Mouse (Mus musculus) embryonic facial prominence, embryonic 15.5 days (tissue): ENCODE measurements around the gene Rab15. TPM values are rescaled to one million over a fixed set of nuclear protein-coding genes. Genes with fewer than 3 reads are reported as not detected.

Experiments
- ATAC-seq: fragments of 200-750 bp; cut with Nextera tagmentation; 2 replicates; pipeline ENCODE4 v1.8.0; 2017; ENCODE audit warnings: low read depth, moderate TSS enrichment; ENCODE audit not compliant: insufficient number of reproducible peaks, low FRiP score, low TSS enrichment
- H3K27ac ChIP-seq: fragments of 300-500 bp; sonication (generic); replicated peaks from 2 replicates; pipeline ENCODE4 v1.5.1; 2015; ENCODE audit warnings: mild to moderate bottlenecking, inconsistent platforms
- H3K27me3 ChIP-seq: fragments of 300-500 bp; sonication (generic); 2 replicates; pipeline ENCODE4 v1.6.1; 2015; ENCODE audit warnings: inconsistent platforms
- H3K36me3 ChIP-seq: fragments of 300-500 bp; sonication (generic); 2 replicates; pipeline ENCODE4 v1.6.1; 2015; ENCODE audit warnings: mild to moderate bottlenecking, inconsistent platforms
- H3K4me1 ChIP-seq: fragments of 300-500 bp; sonication (generic); 2 replicates; pipeline ENCODE4 v1.6.1; 2015; ENCODE audit warnings: inconsistent platforms
- H3K4me2 ChIP-seq: fragments of 300-500 bp; sonication (generic); replicated peaks from 2 replicates; pipeline ENCODE4 v1.6.1; 2015; ENCODE audit warnings: mild to moderate bottlenecking, inconsistent platforms
- H3K4me3 ChIP-seq: fragments of 300-500 bp; sonication (generic); replicated peaks from 2 replicates; pipeline ENCODE4 v1.5.1; 2015; ENCODE audit warnings: mild to moderate bottlenecking, inconsistent platforms
- H3K9ac ChIP-seq: fragments of 300-500 bp; sonication (generic); 2 replicates; pipeline ENCODE4 v1.6.1; 2015; ENCODE audit warnings: inconsistent platforms
- H3K9me3 ChIP-seq: fragments of 300-500 bp; sonication (generic); replicated peaks from 2 replicates; pipeline ENCODE4 v1.6.1; 2016; ENCODE audit warnings: inconsistent platforms
- WGBS: fragments of 180-500 bp; shearing (Covaris S2); methylation state at CpG from one replicate; pipeline ENCODE4 v1.1.7; 2015; 5-methylcytosine and 5-hydroxymethylcytosine counted together
- polyA plus RNA-seq: library from polyadenylated mRNA; unstranded; fragments of >200 nt; fragmentation: Nextera tagmentation; extraction: Ambion mirVana; gene quantifications from 2 replicates; pipeline ENCODE4 v1.2.1, GENCODE M21; 2015

The Rab15 gene
- polyA plus RNA-seq, 1 experiment from 2014 or later = 42.3 TPM

GRCm38 (mm10) chr12:76818908-76819307 is 3.8 kb downstream of the Rab15 start:
- H3K4me1 ChIP-seq = peaks cover 55% of the 10 kb centered on the region
- WGBS = 70% methylated on average over 9 of the region's 9 CpGs
- H3K27ac ChIP-seq = peak overlapping the region; percentile 80
- ATAC-seq = no peak
- no peak overlapping the region for H3K9ac ChIP-seq
- H3K4me2 ChIP-seq = no peak overlapping the region
- H3K9me3 ChIP-seq = no peaks in the 10 kb centered on the region
- no peaks in the 10 kb centered on the region for H3K36me3 ChIP-seq
- no peak overlapping the region for H3K4me3 ChIP-seq
- 0 out of 2 replicates have a peak, but pooled peaks cover 2% of the 10 kb centered on the region for H3K27me3 ChIP-seq

GRCm38 (mm10) chr12:76818120-76818519 is 4.6 kb downstream of the Rab15 start:
- Histone ChIP-seq H3K27ac (peak overlapping the region; percentile 80), H3K4me1 (peaks cover 56% of the 10 kb centered on the region), H3K9ac (no peak overlapping the region), H3K27me3 (no peaks in the 10 kb centered on the region), H3K4me2 (no peak overlapping the region), H3K36me3 (no peaks in the 10 kb centered on the region), H3K4me3 (no peak overlapping the region), H3K9me3 (no peaks in the 10 kb centered on the region)
- WGBS = 43% methylated on average over 4 of the region's 4 CpGs
- peak; percentile 58 for ATAC-seq

GRCm38 (mm10) chr12:76817176-76817575 is 5.5 kb downstream of the Rab15 start:
- Histone ChIP-seq H3K9me3 (no peaks in the 10 kb centered on the region), H3K4me2 (no peak overlapping the region), H3K27ac (peak overlapping the region; percentile 80; the same call in 1 of the 2 replicates), H3K4me1 (peaks cover 56% of the 10 kb centered on the region), H3K27me3 (no peaks in the 10 kb centered on the region), H3K36me3 (no peaks in the 10 kb centered on the region), H3K4me3 (no peak overlapping the region), H3K9ac (no peak overlapping the region)
- no peak for ATAC-seq
- WGBS = 38% methylated on average over 4 of the region's 4 CpGs

GRCm38 (mm10) chr12:76816720-76817119 is 6.0 kb downstream of the Rab15 start:
- no peak overlapping the region for H3K4me3 ChIP-seq
- ATAC-seq = no peak

GRCm38 (mm10) chr12:76814120-76814519 is 8.6 kb downstream of the Rab15 start:
- Histone ChIP-seq H3K27ac (no peak overlapping the region), H3K27me3 (no peaks in the 10 kb centered on the region), H3K9ac (no peak overlapping the region), H3K4me1 (peaks cover 27% of the 10 kb centered on the region), H3K36me3 (no peaks in the 10 kb centered on the region), H3K4me2 (no peak overlapping the region), H3K9me3 (no peaks in the 10 kb centered on the region), H3K4me3 (no peak overlapping the region)
- WGBS = 91% methylated on average over 2 of the region's 2 CpGs
- no peak for ATAC-seq

More at GRCm38 (mm10) chr12:76816720-76817119, 6.0 kb downstream of the Rab15 start:
- H3K27ac ChIP-seq = no peak overlapping the region
- H3K9me3 ChIP-seq = no peaks in the 10 kb centered on the region
- H3K4me2 ChIP-seq = no peak overlapping the region
- no peaks in the 10 kb centered on the region for H3K36me3 ChIP-seq
- H3K4me1 ChIP-seq = peaks cover 53% of the 10 kb centered on the region
- 41% methylated on average over 4 of the region's 4 CpGs for WGBS
- H3K27me3 ChIP-seq = no peaks in the 10 kb centered on the region
- no peak overlapping the region for H3K9ac ChIP-seq

GRCm38 (mm10) chr12:76813543-76813942 is 9.2 kb downstream of the Rab15 start:
- no peak overlapping the region for H3K27ac ChIP-seq
- no peaks in the 10 kb centered on the region for H3K27me3 ChIP-seq
- no peak overlapping the region for H3K4me2 ChIP-seq
- no peaks in the 10 kb centered on the region for H3K36me3 ChIP-seq
- no peaks in the 10 kb centered on the region for H3K9me3 ChIP-seq
- H3K9ac ChIP-seq = no peak overlapping the region
- WGBS = 72% methylated on average over 10 of the region's 10 CpGs
- H3K4me1 ChIP-seq = peaks cover 22% of the 10 kb centered on the region
- H3K4me3 ChIP-seq = no peak overlapping the region
- no peak for ATAC-seq

GRCm38 (mm10) chr12:76811006-76811405 is 11.7 kb downstream of the Rab15 start:
- 81% methylated on average over 4 of the region's 4 CpGs for WGBS
- ATAC-seq = no peak
- no peak overlapping the region for H3K27ac ChIP-seq
- no peak overlapping the region for H3K9ac ChIP-seq
- H3K36me3 ChIP-seq = no peaks in the 10 kb centered on the region
- H3K4me3 ChIP-seq = no peak overlapping the region
- no peak overlapping the region for H3K4me2 ChIP-seq
- no peaks in the 10 kb centered on the region for H3K9me3 ChIP-seq
- H3K4me1 ChIP-seq = peaks cover 5% of the 10 kb centered on the region; the same call in 1 of the 2 replicates
- no peaks in the 10 kb centered on the region for H3K27me3 ChIP-seq

- Histone ChIP-seq H3K27me3 (no peaks in the 10 kb centered on the region), H3K4me2 (no peak overlapping the region), H3K9ac (no peak overlapping the region), H3K36me3 (no peaks in the 10 kb centered on the region), H3K27ac (no peak overlapping the region), H3K4me3 (no peak overlapping the region), H3K4me1 (peaks cover 5% of the 10 kb centered on the region; the same call in 1 of the 2 replicates), H3K9me3 (no peaks in the 10 kb centered on the region)
- ATAC-seq = no peak
- whole genome bisulfite sequencing = 88% methylated on average over 5 of the region's 5 CpGs
These were observed 12.2 kb downstream of the Rab15 start for GRCm38 (mm10) chr12:76810491-76810890.

GRCm38 (mm10) chr12:76807796-76808195 is 14.9 kb downstream of the Rab15 start:
- Histone ChIP-seq H3K27ac (no peak overlapping the region), H3K4me1 (peaks cover under 1% of the 10 kb centered on the region; the same call in 1 of the 2 replicates), H3K4me2 (no peak overlapping the region), H3K36me3 (no peaks in the 10 kb centered on the region), H3K9ac (no peak overlapping the region), H3K9me3 (no peaks in the 10 kb centered on the region), H3K27me3 (no peaks in the 10 kb centered on the region), H3K4me3 (no peak overlapping the region)
- WGBS = 73% methylated on average over 10 of the region's 10 CpGs
- no peak for ATAC-seq

GRCm38 (mm10) chr12:76805056-76805811 is 17.5 kb downstream of the Rab15 start:
- no peak overlapping the region for H3K9ac ChIP-seq
- 86% methylated on average over 10 of the region's 10 CpGs for WGBS
- ATAC-seq = no peak
- H3K27ac ChIP-seq = no peak overlapping the region
- H3K4me1 ChIP-seq = no peaks in the 10 kb centered on the region
- no peaks in the 10 kb centered on the region for H3K27me3 ChIP-seq
- H3K4me3 ChIP-seq = no peak overlapping the region
- H3K36me3 ChIP-seq = 0 out of 2 replicates have a peak, but pooled peaks cover 3% of the 10 kb centered on the region
- H3K4me2 ChIP-seq = no peak overlapping the region
- no peaks in the 10 kb centered on the region for H3K9me3 ChIP-seq

- WGBS = 53% methylated on average over 7 of the region's 7 CpGs
- H3K4me1 ChIP-seq = no peaks in the 10 kb centered on the region
- no peak overlapping the region for H3K4me2 ChIP-seq
- no peak overlapping the region for H3K27ac ChIP-seq
- H3K4me3 ChIP-seq = no peak overlapping the region
- no peaks in the 10 kb centered on the region for H3K9me3 ChIP-seq
- no peak; the same call in 1 of the 2 replicates for ATAC-seq
- H3K27me3 ChIP-seq = no peaks in the 10 kb centered on the region
- H3K36me3 ChIP-seq = 0 out of 2 replicates have a peak, but pooled peaks cover 5% of the 10 kb centered on the region
- no peak overlapping the region for H3K9ac ChIP-seq
These were observed 18.9 kb downstream of the Rab15 start for GRCm38 (mm10) chr12:76803700-76804252.
